Mouse (Mus musculus): Measurements from ENCODE around the gene Ndufaf4.

Gene Ndufaf4

GRCm38 (mm10) chr4:24897851-24898515 lies at the start of gene Ndufaf4:
Ndufaf4 (plus strand) TSS chr4:24898083.
- in situ Hi-C loops (cut with MboI), result loop anchor here (25.0 kb wide), 1 partner anchor 411 kb away; the partner anchor contains the start of gene Mms22l

- in situ Hi-C loops (cut with MboI), result no loop called here
Observed at GRCm38 (mm10) chr4:24850401-24851325, 47.2 kb upstream of the Ndufaf4 start, which contains the start of gene Klhl32. Klhl32 (minus strand) TSS chr4:24851124.

- in situ Hi-C loops (cut with MboI), result no loop called here
Observed at GRCm38 (mm10) chr4:24865691-24866090, 32.2 kb upstream of the Ndufaf4 start.

GRCm38 (mm10) chr4:24869230-24869629 lies 28.7 kb upstream of the Ndufaf4 start:
- in situ Hi-C loops (cut with MboI), result no loop called here

- in situ Hi-C loops (cut with MboI), result loop anchor here (25.0 kb wide), 1 partner anchor 402 kb away; the partner anchor contains the start of gene Mms22l
Observed at GRCm38 (mm10) chr4:24889386-24889785, 8.5 kb upstream of the Ndufaf4 start.

- in situ Hi-C loops (cut with MboI), result loop anchor here (25.0 kb wide), 1 partner anchor 405 kb away; the partner anchor contains the start of gene Mms22l
Observed at GRCm38 (mm10) chr4:24892293-24892692, 5.6 kb upstream of the Ndufaf4 start.

- in situ Hi-C loops (cut with MboI), result loop anchor here (25.0 kb wide), 1 partner anchor 407 kb away; the partner anchor contains the start of gene Mms22l
Observed at GRCm38 (mm10) chr4:24894625-24895024, 3.3 kb upstream of the Ndufaf4 start.

GRCm38 (mm10) chr4:24896829-24897228 lies 1.1 kb upstream of the Ndufaf4 start:
- in situ Hi-C loops (cut with MboI), result loop anchor here (25.0 kb wide), 1 partner anchor 410 kb away; the partner anchor contains the start of gene Mms22l

GRCm38 (mm10) chr4:24897351-24897750 lies 532 bp upstream of the Ndufaf4 start:
- in situ Hi-C loops (cut with MboI), result loop anchor here (25.0 kb wide), 1 partner anchor 410 kb away; the partner anchor contains the start of gene Mms22l

GRCm38 (mm10) chr4:24898636-24899035 lies 753 bp downstream of the Ndufaf4 start:
- in situ Hi-C loops (cut with MboI), result loop anchor here (25.0 kb wide), 1 partner anchor 411 kb away; the partner anchor contains the start of gene Mms22l

GRCm38 (mm10) chr4:24899146-24899545 lies 1.3 kb downstream of the Ndufaf4 start:
- in situ Hi-C loops (cut with MboI), result loop anchor here (25.0 kb wide), 1 partner anchor 412 kb away; the partner anchor contains the start of gene Mms22l

- in situ Hi-C loops (cut with MboI), result no loop called here
Observed at GRCm38 (mm10) chr4:24907745-24908144, 9.9 kb downstream of the Ndufaf4 start.

- in situ Hi-C loops (cut with MboI), result no loop called here
Observed at GRCm38 (mm10) chr4:24915631-24916030, 17.7 kb downstream of the Ndufaf4 start.

GRCm38 (mm10) chr4:24920006-24920577 lies 22.2 kb downstream of the Ndufaf4 start:
- in situ Hi-C loops (cut with MboI), result no loop called here

- in situ Hi-C loops (cut with MboI), result no loop called here
Observed at GRCm38 (mm10) chr4:24924726-24925125, 26.8 kb downstream of the Ndufaf4 start.

- in situ Hi-C loops (cut with MboI), result no loop called here
Observed at GRCm38 (mm10) chr4:24928260-24928780, 30.4 kb downstream of the Ndufaf4 start.

GRCm38 (mm10) chr4:24928926-24929325 lies 31.0 kb downstream of the Ndufaf4 start:
- in situ Hi-C loops (cut with MboI), result no loop called here

- in situ Hi-C loops (cut with MboI), result no loop called here
Observed at GRCm38 (mm10) chr4:24942728-24943424, 45.0 kb downstream of the Ndufaf4 start.
